Mouse (Mus musculus) olfactory bulb, adult 2 months (tissue): ENCODE data around the gene Mis18a. TPM values are rescaled to one million over a fixed set of nuclear protein-coding genes. Genes with fewer than 3 reads are reported as not detected.

Experiments
- H3K27ac ChIP-seq: fragments of 200-500 bp; 2 replicates; pipeline ENCODE4 v1.5.1; 2012; ENCODE audit warnings: low read depth, low read length; ENCODE audit not compliant: insufficient read depth
- H3K4me1 ChIP-seq: fragments of 200-500 bp; 2 replicates; pipeline ENCODE4 v1.6.1; 2012; ENCODE audit warnings: low read length; ENCODE audit not compliant: control insufficient read depth, insufficient read depth
- H3K4me3 ChIP-seq: fragments of 200-500 bp; 2 replicates; pipeline ENCODE4 v1.5.1; 2012; ENCODE audit warnings: mild to moderate bottlenecking, low read depth, low read length, moderate library complexity; ENCODE audit not compliant: insufficient read depth
- CTCF ChIP-seq: fragments of 200-500 bp; IDR thresholded peaks from 2 replicates; pipeline ENCODE4 v1.5.1; 2012; ENCODE audit warnings: low read depth, mild to moderate bottlenecking, low read length, moderate library complexity; ENCODE audit not compliant: insufficient read depth
- POLR2A ChIP-seq: fragments of 200-500 bp; IDR thresholded peaks from 2 replicates; pipeline ENCODE4 v1.6.1; 2012; ENCODE audit warnings: mild to moderate bottlenecking, low read depth, low read length, moderate library complexity; ENCODE audit not compliant: insufficient read depth
- WGBS: fragments of 180-500 bp; shearing (Covaris S2); methylation state at CpG from one replicate; pipeline ENCODE4 v1.1.7; 2018; 5-methylcytosine and 5-hydroxymethylcytosine counted together
- polyA plus RNA-seq: library from polyadenylated mRNA; stranded (reverse); fragments of >200 nt; gene quantifications from 2 replicates; pipeline ENCODE4 v1.2.4, GENCODE M21; 2012; ENCODE audit warnings: low replicate concordance; ENCODE audit not compliant: missing spikeins, insufficient read depth, insufficient read length

Gene Mis18a
- polyA plus RNA-seq, 1 experiment, result not detected

- Histone ChIP-seq H3K27ac (peak overlapping the region; percentile 70), H3K4me1 (peaks cover 27% of the 10 kb centered on the region), H3K4me3 (peak overlapping the region; percentile 35)
- no peak for TF ChIP-seq CTCF
- no peak for TF ChIP-seq POLR2A
- 5% methylated on average over 17 of the region's 17 CpGs for WGBS
These were observed 17.4 kb downstream of the Mis18a start for GRCm38 (mm10) chr16:90709711-90710289.

DNA sequence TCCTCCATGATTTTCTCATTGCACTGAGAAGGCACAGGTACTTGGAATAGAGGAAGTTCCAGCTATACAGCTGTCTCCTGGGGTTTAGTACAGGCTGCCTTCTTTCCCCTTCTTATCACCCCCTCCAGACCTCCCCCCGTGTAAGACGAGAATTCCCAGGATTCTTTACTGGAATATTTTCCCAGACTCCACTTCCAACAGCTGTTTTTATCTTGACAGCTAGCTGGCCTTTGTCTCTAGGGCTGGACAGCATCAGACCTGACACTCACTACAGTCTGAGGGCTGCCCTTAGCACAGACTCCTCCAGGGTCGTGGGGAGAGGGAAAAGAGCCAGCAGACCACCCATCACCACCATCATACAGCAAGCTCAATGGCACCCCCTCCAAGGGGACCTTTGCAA, 20.9 kb downstream of the Mis18a start:
- TF ChIP-seq CTCF (no peak), POLR2A (no peak)
- Histone ChIP-seq H3K27ac (no peak overlapping the region), H3K4me3 (no peak overlapping the region), H3K4me1 (peaks cover 15% of the 10 kb centered on the region)
- 45% methylated on average over 3 of the region's 3 CpGs for WGBS

GRCm38 (mm10) chr16:90704161-90704825, 22.9 kb downstream of the Mis18a start:
- peaks cover 10% of the 10 kb centered on the region for H3K4me1 ChIP-seq
- TF ChIP-seq CTCF (no peak), POLR2A (no peak)
- H3K4me3 ChIP-seq, result no peak overlapping the region
- no peak overlapping the region for H3K27ac ChIP-seq
- WGBS, result 83% methylated on average over 13 of the region's 13 CpGs

GRCm38 (mm10) chr16:90703646-90704045, 23.6 kb downstream of the Mis18a start:
- TF ChIP-seq POLR2A (no peak), CTCF (no peak)
- Histone ChIP-seq H3K4me3 (no peak overlapping the region), H3K4me1 (peaks cover 7% of the 10 kb centered on the region; the same call in 1 of the 2 replicates), H3K27ac (no peak overlapping the region)
- 38% methylated on average over 1 of the region's 1 CpGs for WGBS

DNA sequence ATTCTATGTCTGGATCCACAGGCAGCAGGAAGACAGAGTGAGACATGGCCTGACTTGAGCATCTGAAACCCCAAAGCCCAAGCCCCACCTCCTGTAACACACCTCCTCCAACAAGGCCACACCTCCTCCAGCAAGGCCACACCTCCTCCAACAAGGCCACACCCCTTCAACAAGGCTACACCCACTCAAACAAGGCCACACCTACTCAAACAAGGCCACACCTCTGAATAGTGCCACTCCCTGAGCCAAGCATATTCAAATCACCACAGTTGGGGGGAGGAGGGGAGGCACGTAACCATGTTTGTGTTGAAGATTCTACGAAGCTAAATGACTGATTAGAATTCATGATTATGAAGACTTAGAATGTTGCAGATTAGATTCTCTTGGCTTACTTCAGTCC, 25.7 kb downstream of the Mis18a start:
- TF ChIP-seq CTCF (no peak), POLR2A (no peak)
- Histone ChIP-seq H3K4me3 (no peak overlapping the region), H3K27ac (no peak overlapping the region), H3K4me1 (peaks cover 8% of the 10 kb centered on the region)
- 96% methylated on average over 2 of the region's 2 CpGs for WGBS

- TF ChIP-seq CTCF, result no peak
- TF ChIP-seq POLR2A, result no peak
- no peak overlapping the region for H3K4me3 ChIP-seq
- H3K4me1 ChIP-seq, result peaks cover 11% of the 10 kb centered on the region
- H3K27ac ChIP-seq, result no peak overlapping the region
- 84% methylated on average over 14 of the region's 14 CpGs for WGBS
These were observed 27.8 kb downstream of the Mis18a start for GRCm38 (mm10) chr16:90699390-90699789.

GRCm38 (mm10) chr16:90696306-90696705, 30.9 kb downstream of the Mis18a start:
- peak overlapping the region; percentile 10; the same call in 1 of the 2 replicates for H3K27ac ChIP-seq
- H3K4me3 ChIP-seq, result no peak overlapping the region
- 63% methylated on average over 9 of the region's 9 CpGs for WGBS
- peaks cover 15% of the 10 kb centered on the region for H3K4me1 ChIP-seq
- TF ChIP-seq CTCF (no peak), POLR2A (no peak)

DNA sequence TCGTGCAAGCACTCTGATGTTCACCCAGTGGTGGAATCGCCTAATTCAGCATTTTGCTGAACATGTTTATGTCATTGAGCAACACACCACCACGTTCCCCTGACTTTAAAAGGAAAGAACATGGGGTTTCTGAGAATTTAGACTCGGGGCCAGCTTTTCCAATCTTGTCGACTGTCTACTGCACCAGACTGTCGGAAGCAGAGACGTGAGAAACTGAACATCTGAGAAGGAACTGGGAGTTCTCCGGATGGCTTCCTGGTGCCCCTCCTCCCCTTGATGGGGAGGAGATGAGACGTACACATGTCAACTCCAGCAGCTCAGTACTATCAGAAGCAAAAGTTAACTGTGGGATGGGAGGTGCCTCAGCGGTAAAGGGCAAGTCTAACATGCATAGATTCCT, 32.1 kb downstream of the Mis18a start:
- no peak overlapping the region for H3K27ac ChIP-seq
- WGBS, result 86% methylated on average over 10 of the region's 10 CpGs
- TF ChIP-seq POLR2A, result no peak
- TF ChIP-seq CTCF, result no peak
- peaks cover 12% of the 10 kb centered on the region for H3K4me1 ChIP-seq
- H3K4me3 ChIP-seq, result no peak overlapping the region

- 81% methylated on average over 9 of the region's 9 CpGs for WGBS
- Histone ChIP-seq H3K4me1 (peaks cover 12% of the 10 kb centered on the region), H3K27ac (no peak overlapping the region), H3K4me3 (no peak overlapping the region)
- TF ChIP-seq POLR2A, result no peak
- TF ChIP-seq CTCF, result no peak
These were observed 32.5 kb downstream of the Mis18a start for GRCm38 (mm10) chr16:90694719-90695118.

- peak overlapping the region; percentile 70; the same call in 1 of the 2 replicates for H3K27ac ChIP-seq
- no peak for TF ChIP-seq CTCF
- no peak for TF ChIP-seq POLR2A
- H3K4me1 ChIP-seq, result peaks cover 12% of the 10 kb centered on the region
- 95% methylated on average over 5 of the region's 5 CpGs for WGBS
- H3K4me3 ChIP-seq, result no peak overlapping the region
These were observed 33.6 kb downstream of the Mis18a start for GRCm38 (mm10) chr16:90693625-90694024.
